Mouse (Mus musculus) cerebellum, adult 2 months (tissue): ENCODE measurements around the gene Tmcc2.

ENCODE experiments used
- CTCF ChIP-seq: fragments of 200-500 bp; IDR thresholded peaks from 2 replicates; pipeline ENCODE4 v1.5.1; 2011; ENCODE audit warnings: low read depth, mild to moderate bottlenecking, control low read depth, low read length, moderate library complexity, borderline replicate concordance; ENCODE audit not compliant: insufficient read depth
- POLR2A ChIP-seq: fragments of 200-500 bp; IDR thresholded peaks from 2 replicates; pipeline ENCODE4 v1.6.1; 2011; ENCODE audit warnings: low read length, control low read depth, borderline replicate concordance; ENCODE audit not compliant: insufficient read depth

DNA sequence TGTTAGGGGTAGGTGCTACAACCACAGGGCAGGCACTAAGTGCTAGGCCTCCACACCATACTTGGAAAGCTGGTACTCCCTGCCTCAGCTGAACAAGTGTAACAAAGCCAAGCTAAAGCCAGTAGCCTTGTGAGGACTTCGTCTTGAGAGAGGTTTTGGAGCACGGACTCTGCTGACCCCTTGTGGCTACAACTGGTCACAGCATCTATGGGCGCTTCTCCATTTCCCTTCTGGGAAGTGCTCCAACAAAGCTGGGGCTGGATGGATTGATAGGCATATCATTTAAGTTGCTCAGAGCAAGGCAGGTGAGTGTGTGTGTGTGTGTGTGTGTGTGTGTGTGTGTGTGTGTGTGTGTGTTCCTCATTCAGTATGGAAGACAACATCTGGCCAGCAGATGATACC, 35.2 kb downstream of the Tmcc2 start:
- TF ChIP-seq CTCF = peak; percentile 96
- no peak for TF ChIP-seq POLR2A
